Mouse (Mus musculus): Measurements from ENCODE around the gene Atp8b4.

DNA sequence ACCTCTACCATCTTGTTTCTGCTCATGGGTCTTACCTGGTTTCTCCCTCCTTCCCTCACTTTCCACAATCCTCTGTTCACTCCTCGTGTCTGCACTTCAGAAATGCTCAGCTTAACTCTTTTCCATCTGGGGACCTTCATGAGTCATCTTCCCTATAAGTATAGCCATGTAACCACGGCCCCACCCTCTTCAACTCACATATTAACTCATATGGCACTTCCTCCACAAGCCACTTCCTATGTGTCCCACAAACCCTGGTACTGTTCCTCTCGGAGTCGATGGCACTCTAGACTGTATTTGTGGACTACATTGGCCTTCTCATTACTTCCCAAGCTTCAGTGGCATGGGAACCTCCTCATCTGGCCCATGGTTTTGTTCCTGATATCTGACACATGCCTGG, 9.0 kb downstream of the Atp8b4 start:
- TF ChIP-seq EP300 (IDR thresholded peaks at IDR 0.05; ENCODE audit: low read depth), result no peak
- no peak for TF ChIP-seq CTCF (IDR thresholded peaks at IDR 0.05; ENCODE audit: low read depth)
